Mouse (Mus musculus): ENCODE data around the gene Lgals7. TPM values are rescaled to one million over a fixed set of nuclear protein-coding genes. Genes with fewer than 3 reads are reported as not detected.

The Lgals7 gene
- total RNA-seq, 4 experiments from 2014 or later: not detected

GRCm38 (mm10) chr7:28830981-28831380 lies 32.7 kb upstream of the Lgals7 start:
- DNase-seq (ENCODE audit: low spot score in 2 of 2): no peak

- no peak for DNase-seq (ENCODE audit: low spot score in 2 of 2)
Measured at GRCm38 (mm10) chr7:28831411-28832125, 32.1 kb upstream of the Lgals7 start.

GRCm38 (mm10) chr7:28832137-28832536 lies 31.5 kb upstream of the Lgals7 start:
- no peak for DNase-seq (ENCODE audit: low spot score in 2 of 2)

- no peak for DNase-seq (ENCODE audit: low spot score in 2 of 2)
Measured at GRCm38 (mm10) chr7:28833723-28834347, 29.8 kb upstream of the Lgals7 start, which contains the start of gene Lgals4. TSS of gene Lgals4 (plus strand) at chr7:28833854.

GRCm38 (mm10) chr7:28836936-28837335 lies 26.7 kb upstream of the Lgals7 start:
- DNase-seq (ENCODE audit: low spot score in 2 of 2): no peak

GRCm38 (mm10) chr7:28838331-28838730 lies 25.3 kb upstream of the Lgals7 start:
- DNase-seq (ENCODE audit: low spot score in 2 of 2): no peak

DNA sequence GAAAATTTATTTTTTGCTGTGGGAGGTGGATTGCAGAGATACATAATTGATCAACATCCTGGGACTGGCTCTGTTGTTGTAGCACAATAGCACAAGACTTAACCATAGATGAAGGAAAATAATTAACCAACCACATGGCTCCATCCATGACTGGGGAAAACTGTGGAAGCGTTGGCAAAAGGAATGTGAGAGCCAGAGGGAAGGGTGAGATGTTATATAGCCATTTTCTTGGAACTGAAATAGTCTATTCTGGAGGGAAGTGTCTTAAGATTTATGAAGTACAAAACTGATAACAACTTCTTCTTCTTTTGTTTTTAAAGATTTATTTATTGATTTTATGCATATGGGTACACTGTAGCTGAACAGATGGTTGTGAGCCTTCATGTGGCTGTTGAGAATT lies 16.4 kb upstream of the Lgals7 start:
- DNase-seq (ENCODE audit: low spot score in 2 of 2): no peak

- no peak for DNase-seq (ENCODE audit: low spot score in 2 of 2)
Measured at GRCm38 (mm10) chr7:28849700-28850236, 13.9 kb upstream of the Lgals7 start.

GRCm38 (mm10) chr7:28850642-28851041 lies 13.0 kb upstream of the Lgals7 start:
- no peak for DNase-seq (ENCODE audit: low spot score in 2 of 2)

GRCm38 (mm10) chr7:28859953-28860352 lies 3.7 kb upstream of the Lgals7 start:
- no peak for DNase-seq (ENCODE audit: low spot score in 2 of 2)

DNA sequence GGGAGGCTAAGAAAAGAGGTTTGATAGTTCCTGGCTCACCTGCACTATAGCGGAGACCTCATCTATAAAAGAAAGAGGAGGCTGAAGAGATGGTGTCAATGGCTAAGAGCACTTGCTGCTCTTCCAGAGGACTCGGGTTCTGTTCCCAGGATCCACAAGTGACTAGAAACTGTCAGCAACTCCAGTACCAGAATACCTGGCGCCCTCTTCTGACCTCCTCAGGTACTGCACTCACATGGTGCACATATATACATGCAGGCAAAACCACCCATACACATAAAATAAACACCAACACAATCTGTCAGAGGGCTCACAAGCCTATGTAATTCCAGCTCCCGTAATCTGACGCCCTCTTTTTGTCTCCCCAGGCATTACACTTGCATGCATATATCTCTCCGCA lies 2.8 kb upstream of the Lgals7 start:
- DNase-seq (ENCODE audit: low spot score in 2 of 2): no peak

DNA sequence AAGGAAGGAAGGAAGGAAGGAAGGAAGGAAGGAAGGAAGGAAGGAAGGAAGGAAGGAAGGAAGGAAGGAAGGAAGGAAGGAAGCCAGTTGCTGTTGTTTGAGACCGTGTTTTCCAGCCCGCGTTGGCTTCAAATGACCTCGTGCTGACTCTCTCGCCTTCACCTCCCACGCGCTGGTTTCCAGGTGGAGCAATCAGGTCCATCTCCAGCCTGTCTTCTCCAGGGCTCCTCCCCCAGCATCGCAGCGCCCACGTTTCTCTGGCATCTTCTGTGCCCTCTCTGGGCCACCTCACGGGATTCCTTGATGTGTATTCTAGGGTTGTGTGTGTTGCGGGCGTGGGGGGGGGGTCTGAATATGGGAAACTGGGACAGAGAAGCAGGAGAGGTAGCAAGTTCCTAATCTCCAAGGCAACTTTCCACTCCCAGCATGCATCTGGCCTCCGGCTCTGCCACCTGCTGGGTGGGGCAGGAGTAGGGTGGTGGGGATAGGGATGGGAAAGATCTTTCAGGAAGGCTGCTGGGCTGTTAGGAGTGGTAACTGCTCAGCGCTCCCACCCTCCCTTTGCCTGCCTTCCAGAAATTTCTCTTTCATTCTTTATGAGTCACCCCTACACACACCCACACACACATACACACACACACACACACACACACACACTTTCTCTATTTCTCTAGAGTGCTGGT lies 695 bp upstream of the Lgals7 start:
- no peak for DNase-seq (ENCODE audit: low spot score in 2 of 2)

DNA sequence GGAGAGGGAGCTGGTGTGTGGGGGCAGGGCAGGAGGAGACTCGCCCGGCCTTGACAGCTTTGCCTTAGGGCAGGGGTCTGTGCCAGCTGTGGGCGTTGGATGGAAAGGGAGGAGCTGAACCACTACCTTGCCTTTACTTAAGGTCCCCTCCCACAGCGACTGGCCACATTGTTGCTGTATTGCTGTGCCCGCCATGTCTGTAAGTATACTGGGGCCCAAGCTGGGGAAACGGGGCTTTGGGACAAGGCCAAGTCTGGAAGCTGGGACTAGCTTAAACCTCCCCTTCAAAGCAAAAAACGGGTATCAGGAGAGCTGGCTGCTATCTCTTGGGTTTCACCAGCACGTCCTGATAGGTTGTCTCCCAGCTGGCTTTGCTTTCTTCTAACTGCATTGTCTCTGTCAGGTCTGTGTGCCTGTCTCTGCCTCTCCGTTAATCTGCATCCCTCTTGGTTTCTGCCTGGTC lies 666 bp downstream of the Lgals7 start:
- DNase-seq (ENCODE audit: low spot score in 2 of 2): no peak

GRCm38 (mm10) chr7:28865481-28866300 lies 2.0 kb downstream of the Lgals7 start:
- peak; percentile 60 to 64 for DNase-seq (ENCODE audit: low spot score in 2 of 2)

DNA sequence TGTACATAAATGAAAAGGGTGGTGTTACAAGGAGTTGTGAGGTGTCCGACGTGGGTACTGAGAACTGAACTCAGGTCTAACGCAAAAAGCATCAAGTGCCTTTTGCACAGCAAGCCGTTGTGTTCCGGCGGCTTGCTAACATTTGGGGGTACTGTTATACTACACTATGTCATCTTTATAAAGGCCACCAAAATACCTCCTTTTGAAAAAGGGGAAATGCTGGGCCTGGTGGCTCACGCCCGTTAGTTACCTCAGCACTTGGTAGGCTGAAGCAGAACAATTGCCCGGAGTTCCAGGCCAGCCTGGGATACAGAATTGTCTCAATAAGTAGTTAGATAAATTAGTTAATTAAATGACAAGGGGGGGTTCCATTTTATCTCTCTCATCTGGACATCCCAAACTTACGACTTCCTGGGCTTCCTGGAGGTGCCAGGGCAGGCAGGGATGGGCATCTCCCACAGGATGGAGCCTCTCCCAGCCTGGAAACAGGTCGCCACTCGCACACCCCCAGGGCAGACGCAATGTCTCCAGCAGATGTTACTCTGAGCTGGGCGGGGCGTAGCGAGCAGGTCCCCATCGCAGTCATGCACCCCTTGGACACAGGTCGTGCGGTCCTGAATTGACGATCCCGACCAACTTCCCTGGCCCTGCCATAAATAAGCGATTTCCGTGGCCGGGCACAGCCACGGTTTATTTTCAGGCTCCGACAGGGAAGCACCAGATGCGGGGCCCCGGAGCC lies 3.3 kb downstream of the Lgals7 start:
- DNase-seq (ENCODE audit: low spot score in 2 of 2): no peak

DNA sequence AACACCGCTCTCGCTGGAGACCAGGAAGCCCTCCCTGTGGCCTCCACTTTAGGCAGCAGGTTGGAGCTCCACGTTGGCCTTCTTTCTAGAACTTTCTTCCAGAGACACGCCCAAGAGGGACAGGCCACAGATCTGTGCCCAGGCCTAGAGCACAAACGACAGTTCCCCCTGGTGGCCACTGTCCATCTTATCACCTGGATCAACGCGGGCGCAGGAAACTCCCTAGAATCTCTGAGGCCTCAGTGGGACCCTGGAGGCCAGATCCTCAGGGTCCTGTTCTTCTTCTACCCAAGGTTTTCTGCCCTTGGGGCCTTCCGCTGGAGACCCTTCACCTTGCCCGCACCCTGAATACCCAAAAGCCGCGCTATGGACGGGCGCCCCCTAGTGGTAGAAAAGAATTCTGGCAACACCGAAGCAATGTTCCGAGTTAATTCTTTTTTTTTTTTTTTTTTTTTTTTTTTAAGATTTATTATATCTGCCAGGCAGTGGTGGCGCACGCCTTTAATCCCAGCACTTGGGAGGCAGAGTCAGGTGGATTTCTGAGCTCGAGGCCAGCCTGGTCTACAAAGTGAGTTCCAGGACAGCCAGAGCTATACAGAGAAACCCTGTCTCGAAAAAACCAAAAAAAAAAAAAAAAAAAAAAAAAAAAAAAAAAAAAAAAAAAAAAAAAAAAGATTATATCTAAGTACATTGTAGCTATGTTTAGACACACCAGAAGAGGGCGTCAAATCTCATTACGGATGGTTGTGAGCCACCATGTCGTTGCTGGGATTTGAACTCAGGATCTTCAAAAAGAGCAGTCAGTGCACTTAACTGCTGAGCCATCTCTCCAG lies 4.1 kb downstream of the Lgals7 start:
- DNase-seq (ENCODE audit: low spot score in 2 of 2): peak; percentile 60 to 62

DNA sequence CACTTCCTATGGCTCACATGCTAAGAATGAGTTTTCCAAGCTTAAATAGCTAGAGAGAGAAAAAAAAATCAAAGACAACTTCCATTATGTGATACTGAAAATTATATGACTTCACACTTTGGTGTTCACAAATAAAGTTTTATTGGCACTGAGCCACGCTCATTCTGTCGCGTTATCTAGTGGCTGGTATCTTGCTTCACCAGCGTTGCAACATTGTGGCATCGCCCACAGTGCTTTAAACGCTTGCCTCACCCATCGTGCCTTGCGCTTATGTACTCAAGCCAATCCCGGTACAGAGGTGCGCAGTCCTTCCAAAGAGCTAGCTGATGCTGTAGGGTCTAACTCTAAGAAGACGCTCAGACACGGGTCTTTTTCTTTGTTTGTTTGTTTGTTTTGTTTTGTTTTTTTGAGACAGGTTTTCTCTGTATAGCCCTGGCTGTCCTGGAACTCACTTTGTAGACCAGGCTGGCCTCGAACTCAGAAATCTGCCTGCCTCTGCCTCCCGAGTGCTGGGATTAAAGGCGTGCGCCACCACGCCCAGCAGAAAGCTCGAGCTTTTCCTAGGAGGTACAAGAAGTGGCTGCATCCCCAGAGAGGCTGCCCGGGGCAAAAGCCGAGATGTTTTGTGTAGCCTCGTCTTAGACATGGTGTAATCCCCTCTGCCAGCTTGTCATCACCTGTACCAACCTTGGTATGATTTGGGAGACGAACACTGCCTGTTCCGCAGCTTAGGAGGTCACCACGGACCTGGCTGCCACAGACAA lies 7.4 kb downstream of the Lgals7 start:
- no peak for DNase-seq (ENCODE audit: low spot score in 2 of 2)

DNA sequence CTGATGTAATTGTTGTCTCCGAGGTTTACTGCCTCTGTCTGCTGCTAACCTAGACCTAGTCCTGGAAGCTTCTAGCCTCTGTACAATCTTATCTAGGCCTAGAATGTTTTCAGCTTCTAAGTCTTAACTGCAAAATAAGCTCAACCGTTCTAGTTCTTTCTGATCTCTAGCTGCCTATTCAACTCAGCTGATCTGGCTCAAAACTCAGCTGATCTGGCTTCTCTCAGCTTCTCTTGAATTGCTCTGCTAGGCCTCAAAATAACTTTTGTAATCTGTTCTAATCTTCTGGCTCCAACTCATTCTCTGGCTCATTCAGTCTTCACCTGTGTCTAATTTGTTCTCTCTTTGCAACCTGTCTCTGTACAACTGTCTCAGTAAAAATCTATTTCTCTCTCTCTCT lies 10.9 kb downstream of the Lgals7 start:
- no peak for DNase-seq (ENCODE audit: low spot score in 2 of 2)

- no peak for DNase-seq (ENCODE audit: low spot score in 2 of 2)
Measured at GRCm38 (mm10) chr7:28876099-28876498, 12.4 kb downstream of the Lgals7 start.

Data from gastrocnemius, adult 8-10 months (tissue).